Mouse (Mus musculus): ENCODE measurements around the gene Atp2b1.

GRCm38 (mm10) chr10:98948096-98948495, 33.9 kb downstream of the Atp2b1 start:
- TF ChIP-seq CTCF (IDR thresholded peaks at IDR 0.05; ENCODE audit: control insufficient read depth, insufficient read depth, insufficient read length): no peak
- TF ChIP-seq MYOG (IDR thresholded peaks at IDR 0.05; ENCODE audit: control insufficient read depth, extremely low read depth, insufficient read length): no peak
- TF ChIP-seq CEBPB (IDR thresholded peaks at IDR 0.05; ENCODE audit: low read depth): no peak
- TF ChIP-seq FOSL1 (IDR thresholded peaks at IDR 0.05; ENCODE audit: insufficient read depth, low read length, poor library complexity, severe bottlenecking): no peak
- TF ChIP-seq USF1 (IDR thresholded peaks at IDR 0.05; ENCODE audit: low read depth): no peak
